Mouse (Mus musculus) frontal cortex, postnatal 25 days (tissue): ENCODE results near the gene Pdgfd.

Experiments
- DNase-seq, 2 experiments: peaks; one replicate each; pipeline ENCODE4 v3.0.0; 2022; ENCODE audit warnings: low spot score in 2 of 2

Gene Pdgfd

GRCm38 (mm10) chr9:6305847-6306246 is 137.5 kb downstream of the Pdgfd start:
- no peak for DNase-seq

GRCm38 (mm10) chr9:6317114-6317513 is 148.7 kb downstream of the Pdgfd start:
- no peak for DNase-seq

- DNase-seq, result no peak
Observed at GRCm38 (mm10) chr9:6325408-6325807, 157.0 kb downstream of the Pdgfd start.

- no peak for DNase-seq
Observed at GRCm38 (mm10) chr9:6333499-6333898, 165.1 kb downstream of the Pdgfd start.

- DNase-seq, result no peak
Observed at GRCm38 (mm10) chr9:6336236-6336635, 167.9 kb downstream of the Pdgfd start.

- no peak for DNase-seq
Observed at GRCm38 (mm10) chr9:6337891-6338290, 169.5 kb downstream of the Pdgfd start.

GRCm38 (mm10) chr9:6338344-6338743 is 170.0 kb downstream of the Pdgfd start:
- no peak for DNase-seq

- no peak for DNase-seq
Observed at GRCm38 (mm10) chr9:6339394-6339793, 171.0 kb downstream of the Pdgfd start.

GRCm38 (mm10) chr9:6340750-6341149 is 172.4 kb downstream of the Pdgfd start:
- no peak for DNase-seq

- DNase-seq, result no peak
Observed at GRCm38 (mm10) chr9:6342854-6343253, 174.5 kb downstream of the Pdgfd start.

- DNase-seq, result no peak
Observed at GRCm38 (mm10) chr9:6344514-6344913, 176.1 kb downstream of the Pdgfd start.

- DNase-seq, result no peak
Observed at GRCm38 (mm10) chr9:6344924-6345323, 176.5 kb downstream of the Pdgfd start.

GRCm38 (mm10) chr9:6345366-6345765 is 177.0 kb downstream of the Pdgfd start:
- no peak for DNase-seq

- no peak for DNase-seq
Observed at GRCm38 (mm10) chr9:6353257-6353960, 185.0 kb downstream of the Pdgfd start.

- no peak for DNase-seq
Observed at GRCm38 (mm10) chr9:6360795-6361194, 192.4 kb downstream of the Pdgfd start.

- DNase-seq, result no peak
Observed at GRCm38 (mm10) chr9:6366550-6366949, 198.2 kb downstream of the Pdgfd start.

- no peak for DNase-seq
Observed at GRCm38 (mm10) chr9:6401764-6402163, 233.4 kb downstream of the Pdgfd start.

GRCm38 (mm10) chr9:6406535-6406934 is 238.2 kb downstream of the Pdgfd start:
- no peak for DNase-seq

- no peak for DNase-seq
Observed at GRCm38 (mm10) chr9:6407972-6408371, 239.6 kb downstream of the Pdgfd start.

GRCm38 (mm10) chr9:6424606-6425005 is 256.2 kb downstream of the Pdgfd start:
- no peak for DNase-seq
